Mouse (Mus musculus): ENCODE data around the gene Tmem207.

The Tmem207 gene

GRCm38 (mm10) chr16:26454163-26454562 lies 72.4 kb downstream of the Tmem207 start:
- DNase-seq, result no peak

Data from thymus, postnatal 14 days (tissue).